Mouse (Mus musculus) limb, embryonic 13.5 days (tissue): ENCODE measurements at regions not wholly inside any gene's neighbourhood (a gene's known extent, or its start where the extent isn't known, plus 50 kb on each side); places are given as distances from the start of the nearest gene placed in this dataset.

ENCODE experiments used
- ATAC-seq: fragments of 200-750 bp; cut with Nextera tagmentation; 2 replicates; pipeline ENCODE4 v1.8.0; 2017; ENCODE audit warnings: low read depth, moderate number of reproducible peaks, moderate TSS enrichment; ENCODE audit not compliant: low FRiP score
- H3K27ac ChIP-seq: fragments of 300-500 bp; sonication (generic); 2 replicates; pipeline ENCODE4 v1.5.1; 2015; ENCODE audit warnings: inconsistent platforms, mild to moderate bottlenecking, moderate library complexity
- H3K27me3 ChIP-seq: fragments of 300-500 bp; sonication (generic); 2 replicates; pipeline ENCODE4 v1.6.1; 2015; ENCODE audit warnings: mild to moderate bottlenecking, inconsistent platforms
- H3K36me3 ChIP-seq: fragments of 300-500 bp; sonication (generic); 2 replicates; pipeline ENCODE4 v1.6.1; 2015; ENCODE audit warnings: inconsistent platforms, mild to moderate bottlenecking, moderate library complexity
- H3K4me1 ChIP-seq: fragments of 300-500 bp; sonication (generic); 2 replicates; pipeline ENCODE4 v1.6.1; 2015; ENCODE audit warnings: inconsistent platforms
- H3K4me2 ChIP-seq: fragments of 300-500 bp; sonication (generic); replicated peaks from 2 replicates; pipeline ENCODE4 v1.6.1; 2015; ENCODE audit warnings: inconsistent platforms, mild to moderate bottlenecking, moderate library complexity
- H3K4me3 ChIP-seq: fragments of 300-500 bp; sonication (generic); 2 replicates; pipeline ENCODE4 v1.5.1; 2015; ENCODE audit warnings: moderate library complexity, mild to moderate bottlenecking, inconsistent platforms
- H3K9ac ChIP-seq: fragments of 300-500 bp; sonication (generic); 2 replicates; pipeline ENCODE4 v1.6.1; 2015; ENCODE audit warnings: mild to moderate bottlenecking, inconsistent platforms
- H3K9me3 ChIP-seq: fragments of 300-500 bp; sonication (generic); 2 replicates; pipeline ENCODE4 v1.6.1; 2016; ENCODE audit warnings: inconsistent platforms
- WGBS: fragments of 180-500 bp; shearing (Covaris S2); methylation state at CpG from one replicate; pipeline ENCODE4 v1.1.7; 2015; 5-methylcytosine and 5-hydroxymethylcytosine counted together

DNA sequence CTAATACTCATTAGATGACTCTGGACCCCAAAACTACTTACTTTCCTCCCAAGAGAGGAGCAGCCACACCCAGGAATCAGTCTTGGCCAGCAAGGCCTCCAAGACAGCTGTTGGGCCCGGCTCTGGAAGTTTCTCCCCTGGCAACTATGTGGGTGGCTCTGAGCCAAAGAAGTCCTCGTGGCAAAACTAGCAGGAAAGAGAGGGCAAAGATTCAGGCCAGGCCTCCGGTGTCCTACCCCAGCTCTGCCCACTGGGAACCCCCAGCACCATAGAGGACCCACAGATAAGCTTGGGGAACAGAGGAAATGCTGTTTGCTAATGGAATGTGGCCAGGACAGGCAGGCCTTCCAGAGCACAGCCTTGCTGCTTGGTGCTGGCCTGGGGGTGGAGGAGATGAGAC is 51.9 kb upstream of the Kdm8 start:
- 35% methylated on average over 3 of the region's 3 CpGs for WGBS
- no peaks in the 10 kb centered on the region for H3K36me3 ChIP-seq
- H3K27me3 ChIP-seq = peaks cover 23% of the 10 kb centered on the region; the same call in 1 of the 2 replicates
- H3K9ac ChIP-seq = 0 out of 2 replicates have a peak overlapping the region, but pooled peaks have one; percentile 51
- H3K4me3 ChIP-seq = no peak overlapping the region
- H3K9me3 ChIP-seq = no peaks in the 10 kb centered on the region
- no peak overlapping the region for H3K27ac ChIP-seq
- H3K4me2 ChIP-seq = peak overlapping the region; percentile 76
- H3K4me1 ChIP-seq = peaks cover 11% of the 10 kb centered on the region
- ATAC-seq = no peak

GRCm38 (mm10) chr7:125393228-125393627 is 51.2 kb upstream of the Kdm8 start:
- Histone ChIP-seq H3K9me3 (no peaks in the 10 kb centered on the region), H3K9ac (peak overlapping the region; percentile 63), H3K4me3 (peak overlapping the region; percentile 45), H3K27me3 (peaks cover 21% of the 10 kb centered on the region; the same call in 1 of the 2 replicates), H3K4me2 (peak overlapping the region; percentile 76), H3K4me1 (peaks cover 11% of the 10 kb centered on the region), H3K27ac (peak overlapping the region; percentile 72), H3K36me3 (no peaks in the 10 kb centered on the region)
- under 1% methylated on average over 16 of the region's 16 CpGs for WGBS
- peak; percentile 60; the same call in 1 of the 2 replicates for ATAC-seq

DNA sequence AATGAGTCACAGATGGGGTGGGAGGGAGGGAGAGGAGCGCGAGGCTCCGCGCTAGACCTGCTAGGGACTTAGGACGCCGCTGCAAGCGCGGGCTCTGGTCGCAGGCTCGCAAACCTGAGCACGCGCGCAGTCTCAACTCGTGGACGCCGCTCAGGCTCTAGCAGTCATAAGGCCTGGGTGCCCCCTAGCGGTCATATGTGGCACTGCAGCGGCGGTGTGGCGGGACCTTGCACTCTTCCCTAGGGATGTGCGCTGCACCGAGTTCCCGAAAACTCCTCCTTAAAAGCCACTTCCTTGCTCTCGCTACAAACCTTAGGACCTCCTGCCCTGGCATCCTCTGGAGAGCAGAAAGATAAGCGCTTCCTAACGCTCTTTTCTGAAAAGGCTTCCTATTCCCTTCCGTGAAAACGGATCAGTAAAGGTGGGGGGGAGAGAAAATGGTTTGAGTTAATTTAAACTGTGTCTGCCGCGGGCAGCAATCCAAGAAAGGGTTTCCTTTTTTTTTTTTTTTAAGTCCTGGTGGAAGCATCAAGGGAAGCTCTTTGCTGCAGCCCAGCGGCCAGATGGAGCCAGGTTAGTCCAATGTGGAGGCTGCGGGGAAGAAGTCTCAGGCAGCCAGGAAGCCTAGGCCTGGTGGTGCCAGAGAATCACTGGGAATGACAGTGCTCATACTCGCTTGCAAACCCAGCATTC is 50.7 kb upstream of the Kdm8 start:
- Histone ChIP-seq H3K9ac (peak overlapping the region; percentile 63), H3K9me3 (no peaks in the 10 kb centered on the region), H3K4me1 (peaks cover 11% of the 10 kb centered on the region), H3K4me2 (peak overlapping the region; percentile 76), H3K27ac (peak overlapping the region; percentile 72), H3K27me3 (peaks cover 18% of the 10 kb centered on the region; the same call in 1 of the 2 replicates), H3K36me3 (no peaks in the 10 kb centered on the region), H3K4me3 (peak overlapping the region; percentile 45)
- peak; percentile 88 for ATAC-seq
- WGBS = under 1% methylated on average over 33 of the region's 33 CpGs
